Mouse (Mus musculus) right cerebral cortex, postnatal 36 days (tissue): Measurements from ENCODE around the gene Tmem56.

Experiments used
- DNase-seq, 2 experiments: peaks; one replicate each; pipeline ENCODE4 v3.0.0; 2022; ENCODE audit warnings: low spot score in 2 of 2, mixed read lengths in 1 of 2

Gene Tmem56

DNA sequence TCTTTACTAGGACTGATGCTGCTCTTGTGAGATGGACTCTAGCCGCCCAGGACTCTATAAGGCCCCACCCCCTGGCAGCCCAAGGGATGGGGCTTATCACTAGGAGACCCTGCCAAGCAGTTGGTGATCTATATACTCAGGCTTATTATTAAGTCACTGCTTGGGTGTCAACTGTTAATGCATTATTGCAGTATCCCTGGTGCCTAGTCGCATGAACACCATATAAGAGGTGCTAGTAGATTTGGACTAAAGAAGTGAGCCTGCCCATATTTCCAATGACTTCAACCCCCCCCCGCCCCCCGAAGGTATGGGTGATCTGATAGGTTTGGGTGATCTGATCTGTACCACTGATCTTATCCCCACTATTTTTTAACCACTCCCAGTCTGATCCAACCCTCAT lies at the start of gene Tmem56:
Gene Tmem56 (minus strand): TSS at position 101 of the 400 bp plus-strand sequence.
- DNase-seq: no peak

DNA sequence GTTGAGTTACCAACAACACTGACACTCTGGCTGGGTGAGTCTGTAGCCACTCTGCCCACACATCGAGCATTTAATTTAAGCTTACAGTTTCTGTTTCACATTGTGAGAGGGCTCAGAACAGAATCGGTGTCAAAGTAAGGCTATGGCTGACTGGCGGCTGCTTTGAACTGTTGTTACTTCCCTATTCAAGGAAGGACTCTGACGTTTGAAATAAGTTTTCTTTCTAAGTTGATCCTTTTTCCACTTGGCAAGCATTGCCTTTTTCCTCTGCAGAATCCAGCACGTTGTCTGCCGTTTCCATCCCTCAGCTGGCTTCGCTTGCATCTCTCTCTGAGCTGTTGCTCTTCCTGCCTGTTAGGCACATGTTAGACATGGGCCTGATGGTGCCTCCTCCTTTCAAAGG lies 47.3 kb upstream of the Tmem56 start:
- DNase-seq: no peak

DNA sequence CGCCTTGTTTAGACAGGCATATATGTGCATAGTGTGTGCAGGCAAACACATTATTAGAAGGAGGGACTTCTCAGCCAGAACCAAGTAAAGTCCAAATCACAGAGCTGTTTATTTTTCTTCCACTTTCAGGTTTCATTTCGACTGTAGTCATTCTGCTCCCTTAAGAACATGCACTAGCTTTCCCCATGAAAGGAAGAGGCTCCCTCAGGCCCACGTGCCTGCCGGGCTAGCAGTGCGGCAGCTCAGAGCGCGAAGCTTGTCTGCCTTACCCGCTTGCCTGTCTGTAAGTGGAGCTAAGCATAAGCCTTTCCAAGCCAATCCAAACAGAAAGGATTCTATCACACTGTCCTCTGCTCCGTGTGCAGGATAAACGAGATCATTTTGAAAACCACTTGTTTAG lies 46.7 kb upstream of the Tmem56 start:
- DNase-seq: no peak

DNA sequence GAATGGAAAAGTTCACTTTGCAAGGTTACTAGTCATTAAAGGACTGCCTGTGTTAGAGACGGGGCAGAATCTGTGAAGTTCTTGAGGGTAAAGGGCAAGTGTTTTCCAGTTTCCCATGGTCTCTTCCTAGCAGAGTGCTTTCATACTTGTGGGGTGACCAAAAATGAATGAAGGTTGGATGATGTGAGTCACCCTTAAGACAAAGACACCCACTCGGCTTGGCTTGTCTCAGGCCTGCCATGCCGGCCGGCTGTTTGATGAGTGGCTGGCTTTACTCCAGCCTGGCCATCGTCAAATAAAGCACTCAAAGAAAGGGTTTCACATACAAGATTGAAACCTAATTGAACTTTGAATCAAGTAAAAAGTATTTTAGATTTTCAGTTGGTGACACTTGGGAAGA lies 44.5 kb upstream of the Tmem56 start:
- no peak for DNase-seq

DNA sequence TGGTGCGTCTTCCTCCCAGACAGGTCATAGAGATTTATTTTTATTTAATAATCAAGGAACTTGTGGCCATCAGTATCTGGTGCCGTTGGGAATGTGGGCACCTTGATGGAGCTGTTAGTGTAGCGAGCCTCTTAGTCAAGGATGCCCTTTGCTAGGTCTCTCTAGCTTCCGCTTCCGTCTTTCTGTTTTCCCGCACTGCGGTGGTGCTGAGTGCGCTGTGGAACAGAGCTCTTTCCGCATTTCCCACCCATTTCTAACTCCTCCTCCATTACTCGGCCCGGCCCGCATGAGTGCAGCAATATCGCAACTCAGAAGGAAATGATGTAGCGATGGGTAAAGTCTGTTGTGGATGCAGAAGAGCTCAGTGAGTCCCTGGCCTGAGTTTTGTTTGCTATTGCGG lies 40.5 kb upstream of the Tmem56 start:
- DNase-seq: no peak

DNA sequence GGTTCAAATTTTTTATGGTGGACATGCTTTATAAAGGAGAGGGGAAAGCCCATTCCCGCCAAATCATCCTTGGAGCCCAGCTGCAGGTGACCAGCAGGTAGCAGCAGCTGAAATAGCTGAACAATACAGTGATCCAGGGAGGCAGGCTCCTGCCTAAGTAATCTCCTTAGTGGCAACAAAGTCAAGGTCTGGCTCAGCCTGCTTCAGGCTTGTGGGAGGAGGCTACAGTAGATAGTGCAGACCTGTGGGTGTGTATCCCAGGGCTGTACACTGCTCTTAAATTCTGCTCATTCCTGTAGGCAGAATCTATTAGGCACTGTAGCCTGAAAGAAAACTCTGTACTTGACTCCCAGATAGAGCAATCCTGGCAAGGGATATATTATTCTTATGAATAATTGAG lies 38.0 kb upstream of the Tmem56 start:
- no peak for DNase-seq

DNA sequence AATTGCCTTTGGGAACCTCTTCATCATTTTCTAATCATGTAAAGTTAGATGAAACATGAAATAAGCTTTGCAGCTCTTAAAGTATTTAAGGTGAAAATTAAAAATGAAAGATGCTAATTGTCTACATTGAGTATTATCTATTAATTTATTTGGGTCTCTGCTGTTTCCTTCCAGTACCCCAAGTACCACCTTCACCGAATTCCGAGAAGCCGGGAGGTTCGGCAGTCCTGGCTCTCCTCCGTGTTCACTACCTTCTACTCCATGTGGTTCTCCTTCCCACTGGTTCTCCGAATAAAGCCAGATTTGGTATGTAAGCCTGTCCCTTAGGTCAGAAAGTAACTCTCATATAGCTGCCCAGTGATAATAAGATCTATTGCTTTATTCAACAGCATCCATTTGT lies 37.0 kb upstream of the Tmem56 start:
- DNase-seq: no peak

DNA sequence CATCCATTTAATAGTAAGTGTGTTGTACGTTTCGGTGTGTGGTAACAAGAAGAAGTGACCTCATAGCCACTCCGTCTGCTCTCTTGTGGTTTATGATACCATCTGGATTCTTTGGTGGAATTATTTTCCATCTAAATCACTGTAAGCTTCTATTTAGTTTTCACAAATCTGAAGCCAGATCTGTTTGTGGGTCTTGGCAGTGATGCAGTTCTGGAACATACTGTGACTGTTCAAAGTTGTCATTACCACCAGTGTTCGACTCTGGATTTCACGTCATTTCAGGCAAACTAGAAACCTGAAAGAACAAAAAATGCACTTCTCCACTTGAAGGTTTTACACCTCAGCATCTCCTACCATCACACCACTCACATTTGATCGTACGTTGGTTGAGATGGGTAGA lies 32.6 kb upstream of the Tmem56 start:
- DNase-seq: no peak

DNA sequence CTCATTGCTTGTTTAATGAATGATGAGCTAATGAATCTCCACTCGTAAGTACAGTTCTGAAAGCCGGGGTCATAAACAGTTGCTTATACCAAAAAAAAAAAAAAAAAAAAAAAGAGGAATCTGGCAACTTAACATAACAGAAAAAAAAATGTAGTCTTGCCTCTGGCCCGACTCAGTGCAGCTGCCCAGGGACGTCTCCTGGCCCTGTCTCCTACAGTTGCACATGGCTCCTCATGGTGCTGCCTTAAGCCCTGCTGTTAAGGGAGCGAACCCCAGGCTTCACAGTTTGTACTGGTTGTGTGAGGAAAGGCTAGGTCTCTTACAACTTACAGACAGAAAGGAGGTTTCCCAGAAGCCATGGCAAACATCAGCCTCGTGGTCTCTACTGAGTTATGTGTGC lies 31.3 kb upstream of the Tmem56 start:
- DNase-seq: no peak

DNA sequence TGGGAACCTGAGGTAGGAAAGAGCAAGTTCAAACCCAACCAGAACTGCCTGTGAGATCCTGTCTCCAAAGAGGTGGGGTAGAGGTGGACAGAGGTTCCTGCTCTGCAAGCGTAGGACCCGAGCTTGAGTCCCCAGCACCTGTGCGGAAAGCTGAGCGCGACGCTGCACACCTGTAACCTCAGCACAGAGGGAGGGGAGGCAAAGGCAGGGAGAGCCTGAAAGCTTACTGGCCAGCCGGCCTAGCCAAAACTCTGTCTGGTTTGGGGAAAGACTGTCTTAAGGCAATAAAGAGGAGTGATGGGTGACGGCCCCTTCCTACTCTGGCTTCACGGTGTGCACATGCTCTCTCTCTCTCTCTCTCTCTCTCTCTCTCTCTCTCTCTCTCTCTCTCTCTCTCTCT lies 30.1 kb upstream of the Tmem56 start:
- no peak for DNase-seq

DNA sequence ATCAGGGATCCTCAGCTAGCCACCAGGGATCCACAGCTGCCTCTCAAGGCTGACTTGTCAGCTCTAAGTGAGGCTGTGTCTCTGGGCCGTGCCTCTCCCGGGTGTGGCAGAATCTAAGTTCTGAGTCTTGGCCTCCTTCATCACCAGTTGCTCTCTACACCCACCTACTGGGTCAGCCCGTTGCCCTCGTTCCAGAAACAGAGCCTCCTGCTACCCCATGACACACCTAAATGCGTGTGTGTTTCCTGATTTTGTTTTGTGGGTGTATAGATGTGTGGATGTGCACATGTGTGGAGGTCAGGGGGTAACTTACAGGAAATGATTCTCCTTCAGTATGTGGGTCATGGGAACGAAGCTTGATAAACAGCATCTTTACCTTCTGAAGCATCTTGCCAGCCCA lies 29.5 kb upstream of the Tmem56 start:
- DNase-seq: no peak

DNA sequence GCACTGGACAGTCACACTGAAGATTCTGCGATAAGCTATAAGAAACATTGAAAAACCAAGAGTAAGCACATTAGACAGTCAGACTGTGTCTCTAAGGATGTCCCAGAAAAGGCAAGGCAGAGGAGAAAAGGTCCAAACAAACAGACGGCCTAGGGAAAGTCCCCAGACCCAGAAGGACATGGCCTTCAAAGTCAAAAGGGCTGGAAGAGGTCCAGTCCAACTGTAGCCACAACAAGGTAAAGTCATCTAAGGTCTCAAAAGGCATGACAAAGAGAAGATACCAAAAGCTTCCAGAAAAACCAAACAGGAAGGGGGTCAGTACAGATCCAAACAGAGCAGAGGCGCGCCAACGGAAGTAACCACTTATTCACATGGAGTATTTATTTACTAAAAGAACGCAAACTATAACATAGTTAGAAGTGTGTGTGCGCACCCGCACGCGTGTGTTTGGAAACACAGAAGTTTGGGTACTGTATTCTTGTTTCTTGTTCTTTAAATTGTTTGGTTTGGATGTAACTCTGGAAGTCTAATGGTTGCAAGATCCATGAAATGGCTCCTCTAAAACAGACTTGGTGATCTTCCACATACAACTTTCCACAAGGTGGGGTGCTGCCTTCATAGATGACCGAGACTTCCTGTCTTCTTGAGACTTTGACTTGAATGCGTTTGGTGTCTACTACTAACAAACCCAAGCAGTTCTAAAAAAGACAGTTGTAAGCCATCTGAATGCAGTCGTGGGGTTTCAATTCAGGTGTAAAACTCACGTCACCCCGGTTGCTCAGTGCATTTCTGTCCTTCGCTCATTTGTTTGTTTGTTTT lies 27.2 kb upstream of the Tmem56 start:
- DNase-seq: no peak

DNA sequence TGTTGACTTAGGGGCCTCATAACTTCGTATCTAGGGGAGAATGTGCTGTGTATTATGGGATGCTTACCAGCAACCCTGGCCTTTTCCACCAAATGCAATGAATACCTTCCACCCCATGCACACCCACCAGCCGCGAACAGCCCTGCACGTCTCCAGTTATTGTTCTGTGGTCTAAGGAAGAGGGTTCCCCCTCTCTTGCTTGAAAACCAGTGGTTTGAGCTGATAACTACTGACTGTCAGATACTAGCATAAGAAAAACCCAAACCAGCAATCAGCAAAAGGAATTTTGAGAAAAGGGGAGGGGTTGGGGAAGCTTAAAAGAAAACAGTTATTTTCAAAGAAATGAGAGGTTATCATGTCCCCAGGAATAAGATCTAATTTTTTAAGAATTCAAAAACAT lies 26.5 kb upstream of the Tmem56 start:
- no peak for DNase-seq

DNA sequence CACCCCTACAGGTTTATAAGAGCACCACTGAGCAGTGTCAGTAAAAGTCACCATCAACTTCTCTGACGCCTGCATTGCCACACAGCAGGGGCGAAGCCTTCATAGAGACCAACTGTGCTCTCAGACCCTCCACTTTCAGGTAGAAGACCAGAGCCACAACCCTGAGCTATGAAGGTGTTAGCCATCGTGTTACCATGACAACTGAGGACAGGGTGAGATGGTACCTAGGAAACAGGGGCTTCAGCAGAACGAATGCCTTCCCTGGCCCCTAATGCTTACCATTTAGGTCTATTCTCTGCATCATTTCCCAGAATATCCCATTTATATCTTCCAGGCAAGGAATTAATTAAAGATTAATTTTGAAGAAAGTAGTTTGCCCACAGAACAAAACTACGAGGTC lies 26.0 kb upstream of the Tmem56 start:
- DNase-seq: no peak

DNA sequence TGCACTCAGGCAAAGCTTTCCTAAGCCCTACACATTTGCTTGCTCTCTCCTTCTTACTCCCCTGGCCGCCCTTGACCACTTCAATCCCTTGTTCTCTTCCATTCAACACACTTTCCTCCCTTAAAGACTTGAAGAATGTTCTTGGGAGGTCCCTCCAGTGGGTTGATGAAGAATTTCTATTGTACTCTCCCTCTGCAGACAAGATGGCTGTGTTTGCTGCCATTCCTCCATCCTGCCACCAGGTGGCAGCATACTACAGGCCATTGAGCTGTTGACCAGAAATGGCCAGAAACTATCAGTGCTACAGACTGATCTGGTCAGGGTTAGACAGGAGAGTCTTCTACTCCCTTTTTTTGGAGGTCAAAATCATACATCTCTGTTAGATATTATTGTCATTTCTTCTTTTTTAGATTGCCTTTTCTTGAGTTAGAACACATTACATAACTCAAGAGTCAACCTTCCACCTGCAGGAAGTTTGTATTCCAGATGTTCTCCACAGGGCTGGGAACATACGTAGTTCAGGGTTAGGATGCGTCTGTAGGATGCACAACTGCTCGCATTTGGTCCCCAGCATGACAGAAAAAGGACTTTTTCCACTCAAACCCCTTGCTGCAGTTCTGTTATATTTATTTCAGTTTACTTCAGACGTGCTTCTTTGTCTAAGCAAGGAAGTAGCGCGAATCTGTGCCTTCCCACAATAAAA lies 24.8 kb upstream of the Tmem56 start:
- peak; percentile 43 to 52 for DNase-seq

DNA sequence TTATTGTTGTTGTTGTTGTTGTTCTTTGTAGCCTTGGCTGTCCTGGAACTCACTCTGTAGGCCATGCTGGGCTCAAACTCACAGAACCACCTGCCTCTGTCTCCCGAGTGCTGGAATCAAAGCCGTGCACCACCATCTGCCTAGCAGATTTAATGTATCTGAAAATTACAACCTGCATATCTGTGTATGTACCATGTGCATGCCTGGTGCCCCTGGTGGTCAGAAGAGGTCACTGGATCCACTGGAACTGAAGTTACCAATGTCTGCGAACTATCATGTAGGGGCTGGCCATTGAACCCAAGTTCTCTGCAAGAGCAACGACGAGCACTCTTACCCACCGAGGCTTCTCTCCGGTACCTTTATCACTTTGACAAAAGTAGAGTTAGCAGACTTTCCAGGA lies 23.7 kb upstream of the Tmem56 start:
- DNase-seq: no peak

DNA sequence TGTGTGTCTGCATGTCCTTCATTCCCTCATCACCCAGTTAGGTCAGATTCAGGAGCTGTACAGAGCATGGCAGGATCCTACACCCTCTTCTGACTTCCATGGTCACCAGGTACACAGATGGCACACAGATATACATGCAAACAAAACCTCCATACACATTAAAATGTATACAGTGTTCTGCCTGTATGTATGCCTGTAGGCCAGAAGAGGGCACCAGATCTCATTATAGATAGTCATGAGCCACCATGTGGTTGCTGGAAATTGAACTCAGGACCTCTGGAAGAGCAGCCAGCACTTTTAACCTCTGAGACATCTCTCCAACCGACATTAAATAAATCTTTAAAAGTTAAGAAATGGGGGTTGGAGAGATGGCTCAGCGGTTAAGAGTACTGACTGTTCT lies 11.3 kb upstream of the Tmem56 start:
- no peak for DNase-seq

DNA sequence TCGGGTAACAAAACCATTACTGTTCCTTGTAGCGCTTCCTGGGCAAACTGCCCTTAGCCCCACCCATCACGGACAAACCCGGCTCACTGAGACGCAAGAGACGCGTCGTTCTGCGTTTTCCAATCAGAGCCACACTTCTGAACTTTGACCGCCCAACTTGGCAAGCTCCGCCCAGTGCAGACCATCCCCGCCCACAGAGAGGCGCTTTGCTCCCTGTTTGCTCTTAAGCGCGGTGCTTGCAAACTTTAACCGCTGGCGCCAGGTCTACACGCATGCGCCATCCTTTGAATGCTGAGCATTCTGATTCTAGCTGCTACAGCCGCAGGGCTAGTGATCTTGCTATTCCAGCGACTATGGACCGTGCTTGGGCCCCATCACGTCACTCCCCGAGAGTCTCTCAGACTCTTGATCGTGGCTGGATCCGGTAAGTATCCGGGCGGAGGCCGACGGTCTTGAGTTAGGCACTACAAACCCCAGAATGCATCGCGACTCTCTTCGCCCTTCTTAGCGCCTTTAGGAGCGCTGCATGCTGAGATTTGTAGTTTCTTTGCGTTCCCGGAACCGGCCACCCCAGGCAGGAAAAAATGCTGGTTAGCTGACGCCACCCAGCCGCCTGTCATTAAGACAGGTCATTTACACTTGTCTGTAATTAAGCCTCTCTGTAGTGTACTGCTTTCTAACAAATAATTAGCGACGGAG lies 8.8 kb upstream of the Tmem56 start, which contains the start of gene Alg14:
Gene Alg14 (plus strand): TSS at position 214 of the 699 bp plus-strand sequence.
- DNase-seq: peak; percentile 98 to 99

DNA sequence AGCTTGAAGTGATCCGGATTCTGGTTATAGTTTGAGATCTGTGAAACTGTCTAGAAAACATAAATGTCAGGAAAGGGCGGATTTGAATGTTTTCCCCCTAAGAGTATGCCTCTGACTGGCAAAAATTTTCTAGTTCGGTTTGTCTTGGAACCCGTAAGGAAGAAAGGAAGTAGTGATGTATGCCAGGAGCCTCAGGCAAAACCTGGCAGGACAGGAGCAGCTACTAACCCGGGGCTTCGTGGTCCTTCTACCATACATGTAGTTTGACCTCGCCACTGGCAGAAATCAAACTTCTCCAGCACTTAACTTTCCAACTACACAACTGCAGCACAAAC lies 8.3 kb upstream of the Tmem56 start:
- DNase-seq: no peak

DNA sequence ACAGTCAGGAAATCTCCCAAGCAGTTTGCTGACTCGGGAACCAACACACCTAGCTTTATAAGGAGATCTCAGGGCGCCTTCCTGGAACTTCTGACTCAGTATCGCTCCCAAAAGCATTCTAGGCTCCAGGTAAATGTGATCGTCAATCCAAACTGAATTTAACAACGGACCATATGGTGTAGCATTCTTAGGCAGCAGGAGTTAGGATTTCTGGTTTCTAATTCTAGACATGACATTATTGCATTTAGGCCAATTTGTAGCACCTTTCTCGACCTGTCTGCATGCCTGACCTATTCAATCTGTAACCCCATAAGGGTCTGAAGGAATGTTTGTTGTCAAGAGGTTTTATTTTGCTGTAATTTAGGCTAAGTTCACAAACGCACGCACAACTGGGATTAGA lies 7.8 kb upstream of the Tmem56 start:
- DNase-seq: no peak

DNA sequence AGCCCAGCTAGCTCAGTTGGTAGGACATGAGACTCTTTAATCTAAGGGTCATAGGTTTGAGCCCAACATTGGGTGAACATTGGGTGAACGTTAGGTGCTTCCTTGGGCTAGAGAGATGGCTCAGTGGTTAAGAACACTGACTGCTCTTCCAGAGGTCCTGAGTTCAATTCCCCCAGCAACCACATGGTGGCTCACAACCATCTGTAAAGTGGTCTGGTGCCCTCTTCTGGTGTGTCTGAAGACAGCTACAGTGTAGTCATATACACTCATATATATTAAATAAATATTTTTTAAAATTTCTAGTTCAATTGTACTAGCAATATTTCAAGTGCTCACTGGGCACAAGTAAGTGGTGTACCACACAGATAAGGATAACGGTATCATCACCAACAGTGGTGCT lies 4.3 kb upstream of the Tmem56 start:
- no peak for DNase-seq

DNA sequence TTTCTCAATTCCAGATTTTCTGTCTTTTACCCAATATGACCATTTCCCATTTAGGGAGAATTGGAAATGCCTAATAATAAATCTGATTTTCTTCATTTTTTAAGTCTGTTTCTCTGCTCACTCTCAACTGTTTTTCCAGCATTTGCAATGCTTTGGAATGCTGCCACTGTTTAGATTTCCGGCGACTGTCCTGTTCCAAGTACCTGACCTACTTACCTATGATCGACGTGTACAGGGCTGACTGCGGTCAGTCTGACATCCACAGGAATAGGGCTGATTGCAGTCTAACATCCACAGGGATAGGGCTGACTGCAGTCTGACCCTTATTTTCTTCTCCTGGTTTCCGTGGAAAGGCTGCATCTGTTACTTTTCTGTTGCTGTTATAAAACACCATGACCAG lies 2.3 kb upstream of the Tmem56 start:
- DNase-seq: no peak

DNA sequence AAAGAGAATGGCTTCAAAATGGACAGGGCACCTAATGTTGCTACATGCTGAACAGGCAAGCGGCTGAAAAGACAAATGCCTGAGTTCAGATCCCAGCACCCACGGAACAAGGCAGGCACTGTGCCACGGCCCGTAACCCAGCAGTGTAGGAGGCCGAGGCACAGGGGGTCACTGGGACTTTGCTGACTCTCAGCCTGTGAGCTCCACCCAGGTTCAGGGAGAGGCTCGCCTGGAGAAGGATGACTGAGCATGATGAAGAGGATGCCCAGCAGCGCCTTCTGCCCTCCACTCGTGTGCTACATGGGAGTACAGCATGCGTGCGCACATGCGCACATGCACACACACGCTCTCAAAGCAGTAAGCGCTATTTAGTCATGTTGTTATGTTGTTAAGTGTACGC lies 3.2 kb downstream of the Tmem56 start:
- no peak for DNase-seq
